Mouse (Mus musculus) E14TG2a.4 (cell line): ENCODE results near the gene Tmem175.

Source experiments
- CTCF ChIP-seq: conservative IDR thresholded peaks from 2 replicates; pipeline ENCODE4 v1.5.1; 2014; ENCODE audit warnings: low read length
- NANOG ChIP-seq: IDR thresholded peaks from 2 replicates; pipeline ENCODE4 v1.6.1; 2014; ENCODE audit warnings: borderline replicate concordance, low read length, mixed read lengths
- POU5F1 ChIP-seq: IDR thresholded peaks from 2 replicates; pipeline ENCODE4 v1.6.1; 2014; ENCODE audit warnings: low read length, borderline replicate concordance

GRCm38 (mm10) chr5:108643674-108644073, 14.1 kb downstream of the Tmem175 start:
- TF ChIP-seq CTCF (no peak), POU5F1 (no peak), NANOG (no peak)
